12 mouse cellular contexts compared by ENCODE assay signal in genomic region chr12:36721223-36721622, GRCm38 (mm10).
A peak's percentile ranks its signal among the peaks of the same experiment; 100 is the strongest.
DNase-seq lines count a peak whose midpoint lies in the region; ATAC-seq lines count a peak whose summit lies in the region.
"Had no signal": no experiment of that assay in that cellular context is flagged by ENCODE, and none has a peak within 500 bp of the region (broad histone marks: within the 10 kb centered on the region; RNA-seq: fewer than 3 reads in every experiment).

No protein-coding gene starts in this region.

- peak; percentile 23 for DNase-seq in adrenal gland, postnatal 10 days
- DNase-seq in adrenal gland, adult (ENCODE audit: inconsistent age in 2 of 2, low spot score in 1 of 2) = no peak
- DNase-seq in kidney, adult 11 months = peak; percentile 19
- peak; percentile 77 for DNase-seq in forelimb bud, embryonic 11.5 days (ENCODE audit: low read depth, low spot score)
- no peak for DNase-seq in T-cell, adult 2 months (ENCODE audit: low spot score)
- DNase-seq in right cerebral cortex, postnatal 25 days = no peak
- DNase-seq: layer of hippocampus, adult 9-11 months had no signal

- no peak overlapping the region for H3K4me3 ChIP-seq in kidney, embryonic 15.5 days (replicated peaks)
- no peak overlapping the region for H3K4me3 ChIP-seq in limb, embryonic 13.5 days
- H3K4me3 ChIP-seq: embryonic facial prominence, embryonic 15.5 days; heart, embryonic 12.5 days; megakaryocyte, embryonic 14.5 days had no signal

- no peak for ATAC-seq in kidney, embryonic 15.5 days (replicated peaks; ENCODE audit: low FRiP score)
- peak; percentile 94 for ATAC-seq in limb, embryonic 13.5 days (ENCODE audit: low FRiP score, low read depth)

- H3K9ac ChIP-seq in kidney, embryonic 15.5 days = no peak overlapping the region
- no peak overlapping the region for H3K9ac ChIP-seq in limb, embryonic 13.5 days
- H3K9ac ChIP-seq: embryonic facial prominence, embryonic 15.5 days; heart, embryonic 12.5 days had no signal

- H3K27me3 ChIP-seq in kidney, embryonic 15.5 days = no peaks in the 10 kb centered on the region
- no peaks in the 10 kb centered on the region for H3K27me3 ChIP-seq in limb, embryonic 13.5 days
- H3K27me3 ChIP-seq: embryonic facial prominence, embryonic 15.5 days; heart, embryonic 12.5 days; megakaryocyte, embryonic 14.5 days had no signal

- no peak overlapping the region for H3K27ac ChIP-seq in kidney, embryonic 15.5 days
- peak overlapping the region; percentile 74 for H3K27ac ChIP-seq in limb, embryonic 13.5 days
- H3K27ac ChIP-seq: embryonic facial prominence, embryonic 15.5 days had no signal

- WGBS in kidney, embryonic 15.5 days = 51% methylated on average over 6 of the region's 6 CpGs
- 13% methylated on average over 6 of the region's 6 CpGs for WGBS in limb, embryonic 13.5 days

- H3K4me1 ChIP-seq in kidney, embryonic 15.5 days = peaks cover 16% of the 10 kb centered on the region
- peaks cover 45% of the 10 kb centered on the region for H3K4me1 ChIP-seq in limb, embryonic 13.5 days
- H3K4me1 ChIP-seq: heart, embryonic 12.5 days; megakaryocyte, embryonic 14.5 days had no signal

- no peaks in the 10 kb centered on the region for H3K36me3 ChIP-seq in kidney, embryonic 15.5 days
- no peaks in the 10 kb centered on the region for H3K36me3 ChIP-seq in limb, embryonic 13.5 days
- H3K36me3 ChIP-seq: embryonic facial prominence, embryonic 15.5 days; heart, embryonic 12.5 days had no signal

- no peak overlapping the region for H3K4me2 ChIP-seq in kidney, embryonic 15.5 days
- H3K4me2 ChIP-seq in limb, embryonic 13.5 days (replicated peaks) = peak overlapping the region; percentile 14; the same call in 1 of the 2 replicates
- H3K4me2 ChIP-seq: embryonic facial prominence, embryonic 15.5 days; heart, embryonic 12.5 days had no signal

- no peaks in the 10 kb centered on the region for H3K9me3 ChIP-seq in kidney, embryonic 15.5 days (replicated peaks)
- H3K9me3 ChIP-seq in limb, embryonic 13.5 days = no peaks in the 10 kb centered on the region
- H3K9me3 ChIP-seq: embryonic facial prominence, embryonic 15.5 days; heart, embryonic 12.5 days; megakaryocyte, embryonic 14.5 days had no signal

Comparison
In these comparisons a context has a peak if more than half of its experiments do, and no peak if none do; other contexts are left out.
1. DNase-seq: peak in adrenal gland, postnatal 10 days (single experiment), kidney, adult 11 months (single experiment) and forelimb bud, embryonic 11.5 days (single experiment); none in adrenal gland, adult (0 of 2), T-cell, adult 2 months (single experiment) and right cerebral cortex, postnatal 25 days (single experiment).